Mouse (Mus musculus) forelimb bud, embryonic 11.5 days (tissue): ENCODE measurements around the gene Myof.

ENCODE experiments used
- DNase-seq: peaks from one replicate; pipeline ENCODE4 v3.0.0-alpha.2; 2012; ENCODE audit warnings: low read depth, low spot score

Myof gene

DNA sequence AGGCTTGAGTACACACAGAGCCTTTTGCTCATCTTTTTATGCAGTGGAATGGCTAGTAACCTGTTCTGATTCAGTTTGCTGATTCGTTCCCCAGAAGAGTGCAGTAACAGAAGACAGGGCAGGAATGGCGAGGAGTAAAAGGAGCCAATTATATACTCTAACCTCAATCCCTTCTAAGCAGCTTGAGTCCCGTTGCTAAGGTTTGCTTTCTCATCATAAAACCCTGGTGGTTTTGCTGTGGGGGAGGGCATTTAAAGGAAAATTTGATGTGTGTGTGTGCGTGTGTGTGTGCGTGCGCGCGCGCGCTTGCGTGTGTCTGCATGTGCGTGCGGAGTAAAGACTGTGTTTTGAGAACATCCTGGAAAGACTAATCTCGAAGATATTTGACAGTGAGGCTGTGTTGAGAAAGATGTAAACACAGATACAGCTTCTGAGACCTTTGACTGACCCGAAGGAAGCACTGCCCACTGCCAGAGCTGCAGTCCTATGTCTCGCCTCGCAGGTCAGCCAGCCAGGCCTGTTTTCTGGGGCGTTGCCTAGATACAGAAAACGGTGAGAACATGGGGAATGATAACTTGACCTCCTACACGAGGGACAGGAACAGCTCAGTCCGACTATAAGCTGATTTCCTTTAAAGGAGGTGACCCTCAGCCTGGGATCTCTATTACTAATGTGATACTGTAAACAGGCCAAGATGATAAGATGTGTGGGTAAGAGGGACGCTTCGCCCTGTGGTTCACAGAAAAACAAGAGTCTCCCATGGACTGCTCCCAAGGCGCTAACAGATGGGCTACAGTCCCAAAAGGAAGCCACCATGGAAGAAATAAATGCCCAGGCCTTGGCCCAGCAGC is 39.5 kb downstream of the Myof start:
- DNase-seq = no peak

DNA sequence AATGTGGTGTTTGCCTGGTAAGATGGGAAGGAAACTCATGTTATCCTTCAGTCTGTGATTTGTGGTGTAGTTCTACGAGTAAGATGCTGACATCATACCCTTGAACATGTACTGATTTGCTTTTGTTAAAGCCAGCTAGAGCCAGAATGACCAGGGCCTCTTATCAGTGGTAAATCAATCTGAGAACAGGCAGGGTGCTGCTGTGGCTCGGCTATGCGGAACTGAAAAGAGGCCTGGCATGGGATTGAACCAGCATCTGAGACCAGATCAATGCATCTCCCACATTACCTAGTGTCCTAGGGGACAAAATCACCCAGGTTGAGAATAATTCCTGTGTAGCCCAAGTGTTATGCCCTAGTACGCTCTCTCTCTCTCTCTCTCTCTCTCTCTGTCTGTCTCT is 40.6 kb downstream of the Myof start:
- no peak for DNase-seq

GRCm38 (mm10) chr19:38000990-38001389 is 42.4 kb downstream of the Myof start:
- no peak for DNase-seq

DNA sequence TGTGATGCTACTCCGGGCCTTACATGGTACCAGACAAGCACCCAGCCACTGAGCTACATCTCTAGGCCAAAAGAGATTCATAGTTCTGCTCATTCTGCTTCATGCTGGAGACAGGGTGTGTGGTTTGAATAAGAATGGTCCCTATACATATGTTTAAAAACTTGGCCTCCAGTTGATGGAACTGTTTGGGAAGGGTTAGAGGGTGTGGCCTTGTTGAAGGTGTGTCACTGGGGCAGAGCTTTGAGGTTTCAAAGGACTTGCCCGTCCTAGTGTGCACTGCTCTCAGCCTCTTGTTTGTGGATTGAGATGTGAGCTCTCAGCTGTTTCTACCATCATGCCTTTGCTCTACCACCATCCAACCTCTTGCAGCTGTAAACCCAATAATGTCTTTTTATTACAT is 43.4 kb downstream of the Myof start:
- DNase-seq = no peak

DNA sequence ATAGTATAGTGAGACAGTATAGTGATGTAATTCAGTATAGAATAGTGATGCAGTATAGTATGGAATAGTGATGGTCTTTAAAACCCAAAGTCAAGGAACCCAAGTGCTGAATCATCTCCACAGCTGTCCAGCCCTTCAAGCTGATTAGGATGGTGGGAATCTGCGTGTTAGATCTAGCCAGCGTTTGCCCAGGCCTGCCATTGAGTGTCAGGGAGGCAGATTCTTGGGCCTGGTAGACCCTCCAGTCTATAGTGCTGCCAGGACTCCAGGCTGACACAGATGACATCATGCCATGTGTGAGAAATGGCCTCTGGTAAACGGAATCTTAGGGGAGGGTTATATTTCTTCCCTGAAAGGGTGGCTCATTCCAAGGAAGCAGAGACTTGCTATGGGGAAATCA is 49.1 kb downstream of the Myof start:
- DNase-seq = no peak

- DNase-seq = no peak
These were observed 51.2 kb downstream of the Myof start for GRCm38 (mm10) chr19:37992184-37992554.

- no peak for DNase-seq
These were observed 51.8 kb downstream of the Myof start for GRCm38 (mm10) chr19:37991399-37992183.

DNA sequence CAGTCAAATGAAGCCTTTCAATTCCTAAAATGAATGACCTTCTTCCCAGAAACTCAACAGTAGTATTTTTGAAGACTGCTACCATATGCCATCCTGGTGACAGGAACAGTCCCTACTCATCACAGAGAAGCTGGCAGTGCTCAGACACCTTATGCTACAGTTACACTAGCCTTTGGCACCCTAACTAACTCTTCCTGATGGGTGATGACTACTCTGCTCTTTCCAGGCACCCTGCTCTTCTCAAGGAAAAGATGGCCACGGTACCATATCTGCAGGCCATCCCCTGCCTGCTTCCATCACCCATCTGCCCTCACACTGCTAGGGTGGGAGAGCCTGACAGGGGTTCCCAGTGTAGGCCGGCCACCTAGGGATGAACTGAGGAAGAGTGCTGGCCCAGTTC is 53.4 kb downstream of the Myof start:
- DNase-seq = no peak

GRCm38 (mm10) chr19:37988156-37988555 is 55.2 kb downstream of the Myof start:
- DNase-seq = no peak

- DNase-seq = no peak
These were observed 57.6 kb downstream of the Myof start for GRCm38 (mm10) chr19:37985730-37986129.

DNA sequence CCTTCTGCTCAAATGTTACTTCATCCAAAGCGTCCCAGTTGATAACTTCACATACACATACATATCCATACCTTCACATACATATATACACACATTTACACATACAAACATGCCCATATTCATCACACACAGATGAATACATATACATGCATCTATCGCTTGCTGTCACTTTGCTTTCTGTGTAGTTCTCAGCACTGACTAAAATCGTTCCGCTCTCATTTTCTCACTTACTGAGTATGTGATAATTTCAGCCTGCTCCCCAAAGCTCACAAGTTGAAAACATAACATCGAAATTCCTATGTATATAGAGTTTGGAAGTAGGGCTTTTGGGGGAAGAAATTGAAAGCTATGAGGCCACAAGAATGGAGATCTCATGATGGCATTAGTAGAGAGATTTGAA is 67.4 kb downstream of the Myof start:
- DNase-seq = no peak

- DNase-seq = no peak
These were observed 72.8 kb downstream of the Myof start for GRCm38 (mm10) chr19:37970571-37970970.

DNA sequence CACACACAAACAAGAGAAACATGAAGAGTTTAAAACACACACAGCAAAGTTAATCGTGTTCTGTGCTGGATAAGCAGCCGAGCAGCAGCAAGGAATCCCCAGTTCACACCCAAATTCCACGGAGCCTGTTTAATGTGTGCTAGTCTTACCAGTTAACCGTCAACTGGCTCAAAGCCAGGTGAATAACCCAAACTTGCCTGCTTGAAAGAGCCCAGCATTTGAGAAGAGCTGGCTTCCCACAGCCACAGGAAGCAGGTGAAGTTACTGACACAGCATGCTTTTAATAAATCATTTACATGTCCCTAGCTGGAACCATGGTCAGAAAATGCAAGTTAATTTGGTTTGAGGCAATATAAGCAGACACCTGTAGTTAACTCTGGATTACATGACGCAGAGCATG is 73.4 kb downstream of the Myof start:
- DNase-seq = no peak

GRCm38 (mm10) chr19:37965828-37966227 is 77.5 kb downstream of the Myof start:
- no peak for DNase-seq

DNA sequence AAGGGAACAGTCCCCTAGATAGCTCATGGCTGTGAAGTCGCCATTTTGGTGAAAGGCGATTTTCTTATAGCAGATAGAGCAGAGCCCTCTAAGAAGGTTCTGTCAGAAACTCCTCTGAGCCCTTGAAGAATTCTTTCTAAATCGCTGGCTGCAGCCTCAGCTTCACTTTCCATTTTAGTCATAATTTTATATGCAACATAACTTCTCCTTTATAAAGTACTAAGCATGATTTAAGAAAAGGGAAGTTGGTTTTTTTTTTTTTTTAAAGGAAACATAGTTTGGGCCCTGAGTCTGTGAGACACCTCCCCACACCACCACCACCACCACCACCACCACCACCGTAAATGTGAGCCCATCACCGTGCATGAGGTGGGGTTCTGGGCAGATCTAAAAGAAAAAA is 80.0 kb downstream of the Myof start:
- DNase-seq = no peak

DNA sequence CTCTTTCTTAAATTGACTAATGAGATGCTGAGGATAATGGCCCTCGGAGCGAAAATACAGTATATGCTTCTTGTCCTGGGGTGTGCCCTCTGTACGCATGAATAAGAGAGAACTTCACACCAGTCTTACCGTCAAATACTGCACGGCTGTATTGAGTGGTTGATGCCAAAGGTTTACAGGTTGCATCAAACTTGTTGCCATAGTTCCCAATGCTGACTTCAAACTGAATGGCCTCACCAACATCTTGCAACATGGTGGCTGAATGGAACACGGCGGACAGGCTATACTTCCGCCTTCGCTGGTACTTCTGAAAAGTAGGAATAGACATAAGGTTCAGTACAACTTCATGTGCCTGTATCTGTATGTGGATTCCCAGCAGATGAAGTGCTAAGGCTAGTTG is 82.6 kb downstream of the Myof start:
- DNase-seq = no peak

DNA sequence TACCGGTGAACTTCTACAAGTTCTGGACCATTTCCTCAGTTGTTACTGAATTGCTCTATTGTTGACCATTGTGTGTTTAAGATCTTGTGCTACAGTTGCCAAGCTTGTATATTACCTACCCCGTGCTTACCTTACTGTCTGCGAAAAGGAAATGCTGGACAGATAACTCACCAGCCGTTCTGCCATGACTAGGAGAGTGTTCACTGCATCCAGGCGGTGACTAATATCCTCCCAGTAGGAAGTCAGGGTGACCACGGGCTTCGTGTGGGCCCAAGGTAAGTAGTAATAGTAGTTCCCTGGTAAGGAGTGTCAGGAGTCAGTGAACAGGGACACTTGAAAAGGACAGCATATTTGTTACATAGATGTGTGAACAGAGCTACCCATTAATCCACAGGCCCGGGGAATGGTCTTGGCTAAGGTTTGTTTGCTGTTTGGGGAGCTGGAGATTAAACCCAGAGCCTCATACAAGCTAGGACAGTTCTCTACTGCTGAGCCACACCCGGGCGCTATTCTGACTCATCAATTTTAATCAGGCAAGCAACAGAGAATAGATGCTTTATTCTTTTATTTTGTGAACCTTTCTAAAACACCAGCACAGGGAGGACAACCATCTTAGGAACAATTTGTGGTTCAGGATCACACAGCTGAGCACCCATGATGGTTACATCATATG is 83.7 kb downstream of the Myof start:
- no peak for DNase-seq

DNA sequence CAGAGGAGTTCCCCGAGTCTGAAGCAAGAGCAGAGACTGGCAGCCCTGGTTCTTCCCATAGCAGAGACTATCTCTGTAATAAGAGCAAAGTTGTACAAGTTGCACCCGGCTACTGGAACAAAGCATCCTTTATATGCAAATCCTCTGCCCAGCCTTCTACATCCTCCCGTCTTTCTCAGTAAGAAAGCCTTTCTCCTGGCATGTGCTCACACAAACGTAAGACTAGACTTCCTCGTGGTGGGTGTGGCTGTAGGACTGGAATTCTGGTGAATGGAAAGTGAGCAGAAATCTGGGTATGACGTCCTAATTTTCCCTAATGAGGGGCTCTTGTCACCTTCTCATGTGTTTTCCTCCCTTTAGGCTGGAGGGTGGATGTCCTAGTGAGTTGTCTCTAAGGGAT is 84.3 kb downstream of the Myof start:
- no peak for DNase-seq

DNA sequence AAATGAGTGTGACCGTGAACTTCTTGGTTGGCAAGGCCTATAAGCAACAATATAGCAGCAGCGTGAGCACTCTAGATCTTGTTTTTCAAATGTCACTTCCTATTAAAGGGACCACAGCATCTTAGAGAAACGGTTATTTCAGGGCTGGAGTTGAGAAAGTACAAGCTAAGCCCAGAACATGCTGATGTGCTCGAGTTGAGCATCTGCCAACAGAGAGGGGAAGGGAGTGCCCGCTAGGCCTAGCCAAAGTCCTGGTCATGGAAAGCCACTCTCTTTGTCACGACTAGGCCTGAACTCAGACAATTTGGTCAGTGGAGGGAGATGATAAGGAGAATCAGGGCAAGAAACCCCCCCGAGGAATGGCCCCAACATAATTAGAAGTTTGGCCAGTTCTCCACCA is 86.1 kb downstream of the Myof start:
- DNase-seq = no peak

GRCm38 (mm10) chr19:37956006-37956405 is 87.4 kb downstream of the Myof start:
- DNase-seq = no peak

DNA sequence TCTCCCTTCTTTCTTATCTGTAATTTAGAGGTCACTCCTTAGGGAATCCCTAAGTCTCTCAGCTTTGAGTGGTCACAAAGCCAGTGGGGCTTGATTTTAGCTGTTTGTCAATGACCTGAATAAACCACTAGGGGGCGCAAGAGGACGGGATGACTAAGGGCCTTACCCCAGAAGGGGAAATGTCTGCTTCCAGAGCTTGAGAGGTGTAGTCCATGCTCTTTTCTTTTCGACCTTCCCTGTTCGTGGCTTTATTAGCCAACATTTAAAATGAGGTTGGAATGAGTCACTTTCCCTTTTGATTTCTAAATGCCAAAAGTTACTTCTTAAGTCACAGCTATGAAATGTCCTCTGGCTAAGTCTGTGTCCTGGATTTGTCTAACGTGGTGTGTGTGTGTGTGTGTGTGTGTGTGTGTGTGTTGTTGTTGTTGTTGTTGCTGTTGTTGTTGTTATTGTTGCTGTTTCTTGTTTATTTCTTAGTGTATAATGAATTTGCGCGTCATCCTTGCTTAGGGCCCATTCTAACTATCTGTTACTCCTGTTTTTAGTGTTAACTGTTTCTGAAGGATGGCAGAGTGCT is 87.9 kb downstream of the Myof start:
- DNase-seq = peak; percentile 76

DNA sequence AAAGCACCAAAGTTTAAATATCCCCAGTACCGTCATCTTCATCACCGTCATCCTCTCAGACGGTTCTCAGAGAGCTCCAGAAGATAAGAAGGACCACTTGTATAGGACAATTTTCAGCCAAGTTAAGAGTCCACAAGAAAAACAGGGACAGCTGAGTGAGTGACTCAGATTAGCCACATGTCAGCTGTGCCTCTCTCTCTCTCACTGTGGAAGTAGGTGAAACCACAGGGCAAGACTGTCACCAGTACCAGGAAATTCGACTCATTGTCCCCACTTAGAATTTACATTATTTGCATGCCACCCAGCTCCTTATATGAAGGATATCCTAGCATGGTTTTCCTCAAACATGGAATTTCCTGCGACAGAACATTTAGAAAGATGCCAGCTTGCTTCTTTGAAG is 88.6 kb downstream of the Myof start:
- DNase-seq = no peak
